Mouse (Mus musculus): Measurements from ENCODE around the gene Ccser1. TPM values are rescaled to one million over a fixed set of nuclear protein-coding genes. Genes with fewer than 3 reads are reported as not detected.

The Ccser1 gene
- total RNA-seq, 4 experiments from 2014 or later, result 1.8 to 2.7 (median 2.1) TPM

DNA sequence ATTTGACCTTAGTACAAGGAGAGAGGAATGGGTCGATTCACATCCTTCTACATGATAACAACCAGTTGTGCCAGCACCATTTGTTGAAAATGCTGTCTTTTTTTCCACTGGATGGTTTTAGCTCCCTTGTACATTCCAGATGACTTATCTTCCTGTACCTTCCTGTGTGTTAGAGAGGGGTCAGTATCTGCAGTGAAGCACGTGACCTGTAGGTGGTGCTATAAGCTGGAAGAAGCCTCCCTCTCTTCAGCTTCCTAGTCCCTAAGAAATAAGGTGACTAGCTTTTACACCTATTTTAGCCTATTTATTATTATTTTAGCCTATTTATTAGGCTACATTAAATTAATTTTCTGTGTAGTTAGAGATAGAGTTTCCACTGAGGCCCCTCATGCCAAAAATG is 506.9 kb downstream of the Ccser1 start:
- no peak for DNase-seq (ENCODE audit: low spot score)

DNA sequence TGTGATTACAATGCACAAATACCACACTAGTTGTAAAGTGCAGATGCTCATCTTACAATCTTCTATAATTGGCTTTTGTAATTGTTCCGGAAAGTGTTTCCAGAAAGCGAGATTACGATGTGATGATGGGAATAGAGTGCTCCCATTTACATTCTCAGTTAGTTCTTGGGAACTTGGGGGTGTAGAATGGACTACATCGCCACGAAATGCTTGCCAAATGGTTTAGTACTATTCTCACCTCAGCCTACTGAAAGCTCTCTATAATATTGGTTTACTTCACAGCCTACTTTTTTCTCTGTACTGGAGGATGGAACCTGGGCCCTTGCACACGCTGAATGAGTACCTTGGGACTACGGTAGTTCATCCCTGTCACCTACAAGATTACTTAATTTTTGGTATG is 522.9 kb downstream of the Ccser1 start:
- no peak for DNase-seq (ENCODE audit: low spot score)

DNA sequence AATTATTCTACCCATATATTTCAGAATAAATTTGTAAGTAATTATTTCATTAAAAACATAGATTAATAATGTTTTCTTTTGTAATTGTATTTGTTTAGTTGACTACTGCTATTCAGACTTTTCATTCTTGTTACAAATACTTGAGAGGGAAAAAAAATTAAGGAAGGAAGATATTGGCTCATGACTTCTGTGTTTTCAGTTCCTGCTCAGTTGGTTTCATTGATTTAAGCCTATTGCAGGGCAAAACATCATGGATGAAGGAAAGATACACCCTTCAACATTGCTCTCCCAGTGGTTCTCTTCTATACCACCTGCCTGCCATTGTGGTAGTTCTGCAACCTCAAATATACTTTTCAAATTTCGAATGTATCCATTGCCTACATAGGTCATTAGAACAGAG is 541.1 kb downstream of the Ccser1 start:
- DNase-seq (ENCODE audit: low spot score), result no peak

DNA sequence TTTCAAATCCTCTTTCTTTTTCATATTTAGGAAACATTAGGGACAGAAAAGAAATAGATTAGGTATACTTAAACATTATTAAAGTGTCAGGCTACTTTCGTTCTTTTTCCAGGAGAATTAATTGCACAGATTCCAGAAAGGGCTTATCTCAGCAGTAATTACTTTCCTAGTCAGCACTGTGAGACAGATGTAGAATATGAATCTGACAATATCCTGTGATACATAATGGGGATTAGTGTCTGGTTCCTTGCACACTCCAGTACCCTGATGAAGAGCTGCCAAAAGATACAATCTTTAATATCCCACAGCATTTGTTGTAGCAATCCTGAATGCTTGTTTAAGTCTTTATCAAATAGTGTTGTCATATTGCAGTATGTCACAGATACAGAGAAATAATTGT is 548.9 kb downstream of the Ccser1 start:
- DNase-seq (ENCODE audit: low spot score), result no peak

DNA sequence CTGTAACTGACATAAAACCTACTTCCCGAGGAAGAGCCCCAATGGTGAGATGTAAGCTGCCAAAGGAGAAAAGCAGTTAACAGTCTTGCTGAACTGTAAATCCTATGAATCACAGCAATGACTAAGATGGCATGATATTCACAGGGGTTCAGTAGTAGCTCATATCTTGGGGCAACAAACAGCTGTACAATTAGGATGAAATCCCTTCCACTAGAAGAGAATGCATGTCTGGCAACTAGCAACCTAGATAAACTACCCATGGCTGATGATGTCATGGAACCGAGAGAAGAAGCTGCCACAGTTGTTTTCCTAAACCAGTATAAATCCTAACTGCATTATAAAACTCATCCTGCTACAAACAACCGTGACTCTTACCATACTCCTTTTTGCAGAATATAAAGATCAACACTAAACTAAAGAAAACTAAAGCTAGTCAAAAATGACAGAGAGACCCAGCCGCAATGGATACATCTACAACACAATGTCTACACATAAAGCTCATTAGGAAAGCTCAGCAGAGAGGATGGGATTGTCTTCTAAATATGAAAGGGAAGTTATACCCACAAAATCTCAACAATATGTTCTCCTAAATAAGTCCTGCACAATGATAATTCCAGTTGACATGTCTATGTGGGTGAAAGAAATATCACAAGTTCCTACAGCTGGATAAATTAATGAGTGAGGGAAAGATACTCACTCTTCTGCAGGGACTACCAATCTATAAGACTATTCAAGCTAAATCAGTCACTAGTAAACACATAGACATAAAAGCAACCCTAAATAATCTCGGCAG is 550.2 kb downstream of the Ccser1 start:
- DNase-seq (ENCODE audit: low spot score), result no peak

DNA sequence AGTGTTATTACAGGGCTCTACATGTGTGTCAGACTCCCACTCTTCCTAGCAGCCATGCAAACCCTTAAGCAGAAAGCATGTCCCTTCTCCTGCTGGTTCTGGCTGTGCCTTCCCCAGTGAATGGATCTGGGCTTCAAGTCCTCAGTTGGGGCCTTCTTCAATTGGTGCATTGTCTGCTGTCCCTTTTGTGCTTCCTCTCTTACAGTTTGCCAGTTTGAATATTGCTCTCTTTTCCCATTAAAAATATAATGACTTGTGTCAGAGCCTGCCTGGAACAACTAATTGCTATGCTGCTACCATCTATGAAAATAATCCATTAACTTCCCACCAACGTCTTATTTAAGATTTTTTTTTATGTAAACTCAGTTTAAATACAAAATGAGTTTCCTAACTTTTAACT is 566.2 kb downstream of the Ccser1 start:
- no peak for DNase-seq (ENCODE audit: low spot score)

DNA sequence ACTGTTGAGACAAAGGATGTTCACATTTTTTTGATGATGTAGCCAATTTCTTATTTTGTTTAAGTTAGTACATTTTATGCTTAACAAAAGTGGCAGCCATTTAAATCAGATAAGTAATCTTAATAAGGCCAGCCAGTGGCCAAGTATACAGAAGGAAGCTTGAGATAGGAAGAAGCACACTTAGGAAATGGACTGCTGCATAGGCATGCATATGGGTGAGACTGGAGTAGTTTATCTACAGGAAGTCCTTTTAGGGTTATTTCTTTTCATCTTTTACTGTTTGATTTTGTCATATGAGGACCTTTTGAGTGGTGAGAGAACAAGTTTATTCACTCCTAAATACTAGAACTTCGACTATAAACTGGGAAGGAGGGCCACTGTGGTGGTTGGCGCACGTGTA is 582.0 kb downstream of the Ccser1 start:
- DNase-seq (ENCODE audit: low spot score), result no peak

DNA sequence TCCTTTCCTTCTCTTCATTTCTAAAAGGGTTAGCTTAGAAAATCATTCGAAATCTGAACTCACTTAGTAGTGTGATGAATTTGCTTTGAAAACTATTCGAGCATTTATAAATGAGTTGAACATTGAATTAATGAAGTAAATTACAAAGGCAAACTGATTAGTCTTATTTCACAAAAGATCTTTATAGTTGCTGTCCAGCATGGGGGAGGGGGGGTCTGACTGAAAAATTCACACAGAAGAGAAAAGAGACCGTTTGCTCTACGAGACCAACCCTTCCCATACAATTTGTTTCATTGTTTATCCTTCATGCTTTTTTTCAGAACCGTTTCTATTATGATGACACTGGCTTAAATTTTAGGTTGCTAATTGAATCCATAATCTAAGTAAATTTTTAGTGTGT is 583.3 kb downstream of the Ccser1 start:
- DNase-seq (ENCODE audit: low spot score), result no peak

DNA sequence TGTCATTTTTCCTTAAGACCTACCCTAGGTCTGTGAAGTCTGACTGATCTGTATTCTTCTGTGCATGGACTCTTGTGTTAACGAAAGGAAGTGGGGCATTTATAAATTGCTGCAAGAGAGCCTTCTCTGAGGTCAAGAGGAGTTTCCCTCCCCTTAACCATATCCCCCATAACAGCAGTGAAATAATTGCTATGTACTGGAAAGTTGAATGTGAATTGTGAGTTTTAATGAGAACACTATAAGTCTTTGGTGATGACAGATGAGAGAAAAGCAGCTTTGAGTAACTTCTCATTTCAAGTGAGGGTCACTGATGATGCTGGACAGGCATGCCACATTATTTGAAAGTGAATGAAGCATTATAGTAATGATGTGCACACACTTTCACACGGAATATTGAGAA is 585.7 kb downstream of the Ccser1 start:
- DNase-seq (ENCODE audit: low spot score), result no peak

DNA sequence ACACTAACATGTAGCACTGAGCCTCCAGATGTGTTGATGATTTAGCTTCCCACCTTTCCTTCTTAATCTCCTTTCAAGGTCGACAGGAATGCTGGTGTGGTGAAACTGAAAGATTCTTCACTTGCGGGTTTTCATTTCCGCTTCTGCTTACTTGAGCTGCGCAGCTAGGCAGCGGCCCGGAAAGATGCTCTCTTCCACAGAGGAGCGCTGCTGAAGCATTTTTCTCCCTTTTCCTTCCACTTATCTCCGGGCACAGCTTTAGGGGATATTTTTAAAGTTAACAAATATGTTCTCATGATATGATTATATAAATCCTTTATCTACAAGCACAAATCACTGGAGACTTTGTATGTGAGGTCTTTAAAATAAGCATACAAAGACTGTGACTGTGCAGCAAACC is 587.0 kb downstream of the Ccser1 start:
- no peak for DNase-seq (ENCODE audit: low spot score)

DNA sequence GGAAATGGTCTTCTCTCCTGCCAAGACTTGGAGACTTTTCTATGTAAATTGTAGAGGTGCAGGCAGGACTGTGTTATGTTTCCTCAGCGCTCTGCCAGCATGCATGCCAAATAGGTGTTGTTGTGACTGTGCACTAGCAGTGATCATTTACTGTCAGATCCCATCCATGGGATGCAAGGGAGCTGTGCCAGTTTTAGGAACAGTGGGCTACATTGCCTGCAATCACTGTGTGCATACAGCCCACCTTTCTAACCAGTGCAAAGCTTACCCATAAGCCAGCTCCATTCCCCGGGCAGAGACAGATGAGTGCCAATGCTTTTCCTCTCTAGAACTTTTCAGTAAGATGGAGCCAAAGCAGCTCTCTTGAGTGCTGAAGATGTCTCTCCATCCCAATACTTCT is 606.6 kb downstream of the Ccser1 start:
- DNase-seq (ENCODE audit: low spot score), result no peak

DNA sequence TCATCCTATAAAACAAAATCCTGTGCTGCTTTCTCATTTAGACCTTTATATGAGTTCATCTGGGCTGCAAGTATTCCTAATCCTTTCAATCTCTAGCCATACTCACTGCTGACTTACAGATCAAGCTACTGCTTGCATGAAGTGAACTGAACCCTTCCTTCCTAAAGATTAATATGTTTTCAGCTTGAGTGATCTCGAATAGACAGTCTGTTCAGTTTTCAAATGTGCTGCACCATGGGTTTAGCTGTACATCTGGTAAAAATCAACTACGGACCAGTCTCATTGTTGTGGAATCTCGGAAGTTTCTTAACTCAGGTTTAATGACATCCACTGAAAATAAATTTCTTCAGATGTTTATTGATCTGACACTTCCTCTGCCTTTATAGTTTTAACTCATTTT is 620.8 kb downstream of the Ccser1 start:
- DNase-seq (ENCODE audit: low spot score), result no peak

DNA sequence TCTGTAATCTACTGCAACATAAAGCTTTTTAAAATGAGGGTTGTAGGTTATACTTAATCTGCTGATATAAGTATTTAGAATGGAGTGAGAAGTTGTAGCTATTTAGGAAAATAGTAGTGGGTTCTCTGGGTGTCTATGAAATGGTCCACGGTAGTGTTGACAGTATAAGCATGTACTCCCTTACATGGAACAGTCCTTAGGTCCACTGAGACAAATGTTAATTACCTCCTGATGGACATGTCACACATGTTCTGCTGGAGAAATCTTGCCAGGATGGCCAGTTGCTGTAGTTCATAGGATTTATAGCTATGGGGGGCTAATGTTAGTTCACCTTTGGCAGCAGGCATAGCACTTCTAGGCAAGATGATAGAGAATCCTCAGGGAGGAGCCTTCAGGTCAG is 625.4 kb downstream of the Ccser1 start:
- no peak for DNase-seq (ENCODE audit: low spot score)

DNA sequence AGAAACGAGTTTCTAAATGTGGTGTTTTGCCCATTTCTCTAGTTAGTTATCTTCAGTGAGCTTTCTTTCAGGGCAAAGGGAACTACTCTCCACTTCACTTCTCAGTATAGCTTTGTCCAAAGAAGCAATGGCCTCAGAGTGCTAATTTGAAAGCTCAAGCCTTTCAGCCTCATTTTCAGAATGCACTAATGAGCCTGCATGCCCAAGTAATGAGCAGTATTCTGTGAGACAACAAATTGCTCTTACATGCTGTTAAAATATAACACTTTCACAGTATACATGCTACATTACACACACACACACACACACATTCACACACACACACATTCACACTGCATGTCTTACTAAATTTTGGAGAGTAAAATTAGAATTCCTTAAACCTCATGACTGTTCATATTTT is 637.6 kb downstream of the Ccser1 start:
- no peak for DNase-seq (ENCODE audit: low spot score)

DNA sequence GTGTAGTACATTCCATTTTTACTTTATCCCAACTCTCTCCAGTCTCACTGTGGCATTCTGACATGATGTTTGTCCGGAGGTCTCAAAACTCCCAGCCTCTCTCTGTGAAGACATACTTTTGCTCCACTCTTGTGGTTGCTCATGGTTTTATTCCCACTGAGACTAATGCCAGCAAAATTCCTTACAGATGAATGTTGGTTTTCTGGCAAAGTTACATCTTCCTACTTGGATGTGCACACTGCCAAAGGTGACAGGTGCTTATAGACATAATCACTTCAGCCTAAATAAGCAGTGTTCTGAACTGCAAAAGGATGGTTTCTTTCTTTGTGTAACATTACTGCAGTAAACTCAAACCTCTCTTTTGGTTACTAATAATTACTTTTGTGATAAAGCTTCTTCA is 696.2 kb downstream of the Ccser1 start:
- no peak for DNase-seq (ENCODE audit: low spot score)

DNA sequence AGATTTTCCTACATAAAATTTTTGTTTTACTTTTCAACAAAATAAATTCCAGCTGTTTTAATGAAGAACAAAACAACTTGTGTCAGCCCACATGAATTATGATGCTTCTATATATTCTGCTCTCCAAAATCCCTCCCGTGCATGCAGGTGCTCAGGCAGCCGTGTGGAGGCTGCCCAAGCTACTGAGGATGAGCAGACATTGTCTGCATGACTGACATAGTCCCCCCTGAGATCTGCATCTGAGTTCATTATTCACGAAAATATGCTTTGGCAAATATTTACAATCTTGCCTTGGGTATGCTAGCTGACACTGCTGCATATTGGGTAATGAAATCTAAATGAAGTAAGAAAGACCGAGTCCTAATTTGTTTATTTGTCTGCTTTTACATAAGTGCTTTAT is 718.1 kb downstream of the Ccser1 start:
- no peak for DNase-seq (ENCODE audit: low spot score)

DNA sequence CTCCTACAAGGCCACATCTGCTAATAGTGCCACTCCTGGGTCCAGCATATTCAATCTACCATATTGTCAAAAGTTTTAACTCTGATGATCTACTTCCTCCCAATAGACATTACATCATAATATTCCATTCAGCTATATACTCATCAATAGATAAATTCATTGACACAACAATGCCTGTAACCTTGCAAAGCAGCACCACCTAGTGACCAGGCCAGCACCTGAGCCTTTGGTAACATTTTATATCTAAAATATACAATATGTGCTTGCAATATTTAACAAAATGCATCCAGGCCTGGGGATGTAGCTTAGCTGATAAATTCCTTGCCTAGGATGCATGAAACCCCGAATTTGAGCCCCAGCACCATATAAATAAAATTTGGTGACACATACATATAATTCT is 722.6 kb downstream of the Ccser1 start:
- no peak for DNase-seq (ENCODE audit: low spot score)

DNA sequence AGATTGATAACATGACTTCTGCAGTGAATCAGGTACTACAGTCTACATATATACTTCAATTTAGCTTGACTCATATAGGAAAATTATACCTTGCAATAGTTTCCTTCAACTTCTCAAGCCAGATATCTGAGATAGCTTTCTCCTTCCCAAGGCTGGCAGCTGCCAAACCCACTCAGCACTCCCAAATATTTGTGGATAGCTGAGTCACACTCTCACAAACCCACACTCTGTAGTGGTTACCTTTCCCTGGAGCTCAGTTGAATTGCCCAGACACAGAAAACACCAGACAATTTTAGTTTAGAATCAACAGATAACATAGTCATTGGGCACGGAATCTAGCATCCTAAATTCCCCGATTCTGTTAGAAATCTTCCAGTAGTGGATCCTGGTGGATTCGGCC is 732.8 kb downstream of the Ccser1 start:
- no peak for DNase-seq (ENCODE audit: low spot score)

DNA sequence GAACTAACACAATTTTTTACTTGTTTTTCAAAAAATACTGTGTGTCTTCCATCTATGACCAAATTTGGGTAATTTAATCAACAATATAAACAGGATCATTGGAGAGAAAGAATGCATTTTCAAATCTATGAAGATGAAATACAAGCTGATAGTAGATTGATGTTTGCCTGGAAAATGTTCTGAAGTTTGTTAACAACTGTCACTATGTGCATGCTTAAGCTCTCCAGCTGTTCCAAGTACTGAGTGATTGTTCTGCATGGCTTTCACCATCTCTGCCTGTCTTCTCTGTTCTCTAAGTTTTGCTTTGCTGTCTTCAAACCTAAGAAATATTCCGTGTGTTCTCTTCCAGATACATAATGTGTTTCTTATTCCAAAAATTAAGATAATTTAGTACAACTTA is 751.5 kb downstream of the Ccser1 start:
- no peak for DNase-seq (ENCODE audit: low spot score)

DNA sequence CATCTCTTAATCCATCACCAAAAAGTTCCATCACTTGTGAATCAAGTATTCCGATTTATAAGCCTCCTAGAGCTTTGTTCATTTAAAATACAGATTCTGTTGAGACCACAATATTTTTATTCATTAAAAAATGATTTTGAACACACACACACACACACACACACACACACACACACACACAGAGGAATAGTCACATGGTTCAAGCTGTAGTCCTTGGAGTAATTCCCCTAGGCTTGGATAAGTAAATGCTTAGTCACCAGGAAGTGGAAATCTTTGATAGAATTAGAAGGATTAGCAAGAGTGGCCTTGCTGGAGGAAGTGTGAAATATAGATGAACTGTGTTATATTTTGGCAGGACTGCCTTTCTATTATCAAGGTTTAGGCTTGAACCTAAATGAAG is 756.5 kb downstream of the Ccser1 start:
- no peak for DNase-seq (ENCODE audit: low spot score)

DNA sequence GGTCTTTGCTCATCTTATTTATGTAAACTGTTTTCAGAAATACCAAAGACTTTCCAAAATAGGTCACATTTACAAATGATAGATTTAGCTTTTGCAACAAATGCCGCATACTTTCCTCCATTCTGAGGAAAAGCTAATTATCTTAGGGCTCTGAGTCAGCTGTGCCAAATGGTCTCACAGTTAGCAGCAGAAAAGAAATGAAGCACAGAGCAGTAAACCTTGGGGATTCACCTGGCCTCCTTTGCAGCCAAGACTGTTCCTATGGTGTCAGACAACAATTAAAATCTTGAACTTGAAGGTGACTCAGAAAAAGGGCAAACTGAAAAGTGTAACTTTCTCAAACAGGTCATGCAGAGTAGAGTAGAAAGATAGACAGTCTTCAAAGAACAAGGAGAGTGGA is 759.1 kb downstream of the Ccser1 start:
- no peak for DNase-seq (ENCODE audit: low spot score)

DNA sequence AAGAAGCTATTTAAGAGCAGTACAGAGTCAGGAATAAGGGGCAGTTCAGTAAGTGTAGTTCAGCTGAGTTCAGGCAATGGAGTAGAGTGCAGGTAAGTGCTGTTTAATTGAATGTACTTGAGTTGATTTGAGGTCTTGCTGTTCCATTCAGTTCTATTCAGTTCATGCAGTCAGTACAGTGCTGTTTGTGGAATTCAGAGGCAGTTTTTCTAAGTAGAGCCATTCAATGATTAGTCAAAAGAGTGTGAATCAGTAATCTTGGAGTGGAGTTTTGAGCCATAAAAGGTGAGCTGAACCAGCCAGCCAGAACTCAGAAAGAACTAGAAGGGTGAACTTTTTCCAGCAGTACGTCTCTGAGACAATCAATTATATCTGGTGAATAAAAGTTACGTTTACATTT is 773.6 kb downstream of the Ccser1 start:
- DNase-seq (ENCODE audit: low spot score), result no peak

DNA sequence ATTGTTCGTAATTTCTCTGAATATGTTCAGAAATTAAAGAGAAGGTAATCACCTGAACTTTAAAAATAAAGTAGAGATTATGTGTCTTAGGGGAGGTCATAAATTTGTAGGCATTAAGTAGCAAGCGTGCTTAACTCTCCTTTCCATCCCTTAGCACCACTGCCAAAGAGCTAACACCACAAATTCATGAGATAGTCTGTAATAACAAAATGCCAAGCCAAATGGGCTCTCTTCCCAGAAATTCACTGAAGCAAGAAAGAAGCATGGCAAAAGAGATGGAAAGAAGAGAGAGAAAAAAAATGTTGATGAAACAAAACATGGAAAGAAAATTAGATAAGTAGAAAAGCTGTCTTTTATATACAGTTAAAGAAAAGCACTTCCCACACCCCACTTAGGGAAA is 796.8 kb downstream of the Ccser1 start:
- no peak for DNase-seq (ENCODE audit: low spot score)

DNA sequence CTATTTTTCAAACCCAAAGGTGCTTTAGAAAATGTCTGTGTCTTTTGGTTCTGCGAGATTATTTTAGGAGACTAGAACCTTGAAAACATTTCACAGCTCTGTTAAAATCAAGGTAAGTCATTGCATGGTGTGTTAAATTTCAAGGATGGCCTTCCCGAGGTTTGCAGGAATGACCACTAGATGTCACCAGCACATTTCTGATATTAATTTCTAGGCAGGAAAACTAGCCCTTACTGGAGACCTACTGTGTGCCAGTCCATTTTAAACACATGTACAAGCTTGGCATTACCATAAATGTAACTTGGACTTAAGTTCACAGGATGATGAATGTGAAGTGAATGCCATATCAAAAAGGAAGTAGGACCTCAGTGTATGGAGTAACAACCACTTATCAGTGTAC is 798.3 kb downstream of the Ccser1 start:
- DNase-seq (ENCODE audit: low spot score), result no peak
